Mouse (Mus musculus): ENCODE measurements around the gene Fryl.

The Fryl gene

GRCm38 (mm10) chr5:73112331-73112730, 144.1 kb downstream of the Fryl start:
- no peak for DNase-seq (ENCODE audit: low read depth, low spot score)

DNA sequence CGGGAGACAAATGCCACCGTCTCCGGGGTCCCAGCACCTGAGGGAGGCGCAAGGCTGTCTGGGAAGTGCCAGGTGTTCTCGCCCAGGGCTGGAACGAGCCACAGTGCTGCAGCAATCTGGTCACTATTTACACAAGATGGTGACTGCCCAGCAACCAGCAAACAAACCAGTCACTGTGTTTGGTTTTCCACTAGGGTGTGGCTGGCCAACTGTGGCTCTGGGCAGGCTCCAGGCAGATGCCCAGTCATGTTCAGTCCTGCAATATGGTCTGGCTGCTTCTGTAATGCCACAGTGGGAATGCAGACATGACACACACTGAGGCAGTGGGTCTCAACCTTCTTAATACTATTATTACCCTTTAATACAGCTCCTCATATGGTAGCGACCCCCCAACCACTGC, 152.8 kb downstream of the Fryl start:
- DNase-seq (ENCODE audit: low read depth, low spot score): no peak

DNA sequence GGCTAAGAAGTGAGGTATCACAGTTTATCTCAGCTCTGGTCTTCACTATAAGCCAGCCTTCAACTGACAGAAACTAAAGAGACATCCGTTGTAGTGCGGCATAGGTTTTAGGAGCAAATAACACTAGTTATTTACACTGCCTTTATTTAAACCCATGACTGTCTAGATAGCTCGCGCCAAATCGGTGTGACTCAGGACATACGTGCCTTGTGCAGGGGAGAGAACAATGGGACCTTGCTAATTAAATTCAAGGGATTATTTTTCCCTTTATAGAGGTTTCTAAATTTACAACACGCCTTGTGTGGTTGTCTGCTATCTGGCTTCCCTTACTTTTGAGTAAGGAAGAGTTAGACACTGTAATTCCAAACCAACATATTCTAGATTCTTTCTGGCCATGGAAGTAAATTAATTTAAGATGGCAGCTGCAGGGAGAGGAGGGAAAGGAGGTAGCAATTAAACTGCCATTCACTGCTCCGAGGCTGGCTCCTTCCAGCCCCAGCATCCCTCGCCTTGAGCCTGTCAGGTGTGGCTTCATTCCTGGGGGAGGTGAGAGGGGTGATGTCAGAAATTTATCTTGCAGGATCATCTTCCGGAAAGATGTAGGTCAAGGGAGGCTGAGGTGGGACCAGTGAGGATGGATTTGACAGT, 154.0 kb downstream of the Fryl start:
- no peak for DNase-seq (ENCODE audit: low read depth, low spot score)

- no peak for DNase-seq (ENCODE audit: low read depth, low spot score)
These were observed 164.2 kb downstream of the Fryl start for GRCm38 (mm10) chr5:73092236-73092635.

GRCm38 (mm10) chr5:73089158-73089557, 167.3 kb downstream of the Fryl start:
- DNase-seq (ENCODE audit: low read depth, low spot score): no peak

GRCm38 (mm10) chr5:73081496-73081895, 174.9 kb downstream of the Fryl start:
- DNase-seq (ENCODE audit: low read depth, low spot score): no peak

GRCm38 (mm10) chr5:73079801-73080200, 176.6 kb downstream of the Fryl start:
- DNase-seq (ENCODE audit: low read depth, low spot score): no peak

DNA sequence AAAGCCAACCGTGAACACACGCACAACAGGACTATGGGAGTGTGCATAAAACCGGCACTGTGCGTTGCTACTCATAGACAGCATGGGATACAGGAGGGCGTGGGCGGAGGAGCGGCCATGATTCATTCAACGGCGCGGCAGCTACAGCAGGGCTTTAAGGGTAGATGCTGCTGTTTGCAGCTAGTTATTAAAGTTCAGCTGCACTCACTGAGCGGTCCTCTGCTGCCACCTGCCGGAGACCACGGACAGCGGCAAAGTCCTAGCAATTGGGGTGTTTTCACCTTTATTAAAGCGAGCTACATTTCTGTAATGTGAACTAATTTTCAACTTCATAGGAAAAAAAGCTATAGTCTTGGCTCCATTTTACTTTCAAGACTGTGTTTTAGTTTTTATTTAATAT, 185.1 kb downstream of the Fryl start:
- peak; percentile 77 for DNase-seq (ENCODE audit: low read depth, low spot score)

DNA sequence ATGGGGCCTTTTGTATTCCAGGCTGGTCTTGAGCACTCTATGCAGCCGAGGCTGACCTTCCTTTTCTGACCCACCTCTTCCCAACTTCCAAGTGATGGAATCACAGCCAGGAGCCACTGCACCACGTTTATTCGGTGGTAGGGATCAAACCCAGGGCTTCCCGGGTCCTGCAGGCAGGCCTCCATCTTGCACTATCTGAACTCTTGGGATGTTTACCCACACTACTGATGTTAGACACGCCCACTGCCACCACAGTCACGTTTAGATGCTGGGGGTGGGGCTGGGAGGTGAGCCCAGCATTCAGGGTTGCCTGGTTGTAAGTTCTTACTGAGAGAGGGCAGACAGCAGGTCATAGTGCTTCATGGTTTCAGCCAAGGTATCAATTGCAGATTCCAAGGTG, 189.5 kb downstream of the Fryl start:
- DNase-seq (ENCODE audit: low read depth, low spot score): no peak

- no peak for DNase-seq (ENCODE audit: low read depth, low spot score)
These were observed 192.4 kb downstream of the Fryl start for GRCm38 (mm10) chr5:73063768-73064669.

GRCm38 (mm10) chr5:73061506-73062155, 194.8 kb downstream of the Fryl start:
- no peak for DNase-seq (ENCODE audit: low read depth, low spot score)

DNA sequence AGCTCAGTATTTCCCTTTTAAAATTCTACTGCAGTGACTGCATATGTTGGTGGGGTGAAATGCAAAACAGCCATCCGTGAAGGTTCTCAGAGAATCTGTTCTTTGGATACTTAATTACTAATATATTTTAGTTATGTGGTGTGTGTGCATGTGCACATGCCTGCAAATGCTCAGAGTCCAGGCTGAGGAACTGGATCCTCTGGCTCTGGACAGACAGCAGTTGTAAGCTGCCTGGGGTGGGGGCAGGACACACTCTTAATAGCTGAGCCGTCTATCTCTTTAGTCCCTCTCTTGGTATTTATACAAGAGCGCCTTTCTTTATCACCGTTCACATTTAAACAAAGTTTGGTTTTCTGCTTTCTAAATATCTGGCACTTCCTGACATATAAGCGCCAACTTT, 199.5 kb downstream of the Fryl start:
- no peak for DNase-seq (ENCODE audit: low read depth, low spot score)

GRCm38 (mm10) chr5:73056457-73056856, 200.0 kb downstream of the Fryl start:
- peak; percentile 32 for DNase-seq (ENCODE audit: low read depth, low spot score)

DNA sequence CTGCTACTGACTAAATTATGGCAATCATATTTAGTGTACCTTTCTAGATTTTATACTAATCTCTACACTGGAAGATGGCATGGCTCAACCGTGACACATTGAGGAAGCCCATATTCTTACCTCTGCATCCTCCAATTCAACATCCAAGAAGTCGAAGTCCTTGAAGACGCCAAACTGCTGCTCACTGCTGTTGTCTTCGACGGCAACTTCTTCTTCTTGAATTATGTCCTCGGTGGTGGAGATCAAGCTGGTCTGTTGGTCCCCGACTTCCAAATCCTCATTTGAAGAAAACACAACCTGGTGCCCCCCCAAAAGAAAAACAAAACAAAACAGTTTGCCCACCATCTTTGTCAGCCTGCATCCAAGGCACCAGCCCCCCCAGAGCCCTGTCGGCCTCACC, 202.5 kb downstream of the Fryl start:
- no peak for DNase-seq (ENCODE audit: low read depth, low spot score)

DNA sequence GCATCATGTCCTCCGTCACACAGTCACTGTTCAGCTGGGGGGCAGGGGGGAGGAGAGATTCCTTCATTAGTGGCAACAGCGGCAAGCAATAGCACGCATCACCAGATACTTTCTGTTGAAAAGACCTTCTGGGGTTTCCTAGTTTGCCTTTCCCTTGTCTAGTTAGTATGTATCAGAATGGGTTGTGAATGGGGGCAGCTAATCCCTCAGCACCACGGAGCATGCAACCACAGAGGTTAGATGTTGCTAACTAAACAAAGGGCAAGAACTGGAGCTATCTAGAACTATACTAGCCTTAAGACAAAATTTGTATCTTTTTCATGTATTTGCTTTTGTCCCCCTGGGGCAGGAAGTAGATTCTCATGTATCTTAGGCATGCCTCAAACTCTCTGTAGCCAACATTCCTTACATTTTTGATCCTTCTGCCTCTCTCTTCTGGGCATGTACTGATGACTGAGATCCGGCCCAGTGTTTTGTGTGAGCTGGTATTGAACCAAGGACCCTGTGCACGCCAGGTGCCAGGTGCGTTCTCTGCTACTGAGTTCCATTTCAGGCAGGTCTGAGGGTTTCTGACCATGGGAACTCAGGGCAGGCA, 208.7 kb downstream of the Fryl start:
- DNase-seq (ENCODE audit: low read depth, low spot score): no peak

- peak; percentile 45 for DNase-seq (ENCODE audit: low read depth, low spot score)
These were observed 212.4 kb downstream of the Fryl start for GRCm38 (mm10) chr5:73044055-73044454.

DNA sequence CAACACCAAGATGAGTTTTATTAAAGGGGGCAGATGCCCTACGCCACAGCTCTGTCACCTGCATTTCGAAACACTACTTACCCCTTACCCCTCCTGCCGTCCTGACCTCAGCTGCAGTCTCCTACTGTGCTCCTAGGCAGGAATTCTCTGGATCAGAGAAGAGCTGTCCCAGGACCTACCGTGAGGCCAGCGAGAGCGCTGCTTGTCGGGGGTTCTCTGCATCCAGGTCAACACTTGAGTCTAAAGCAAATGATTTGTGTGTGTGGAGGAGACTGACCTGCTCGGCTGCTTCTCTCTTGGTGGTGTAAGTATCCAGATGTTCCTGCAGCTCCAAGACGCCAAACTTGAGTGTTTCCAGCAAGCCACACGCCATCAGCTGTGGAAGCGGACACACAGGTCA, 223.9 kb downstream of the Fryl start:
- no peak for DNase-seq (ENCODE audit: low read depth, low spot score)

DNA sequence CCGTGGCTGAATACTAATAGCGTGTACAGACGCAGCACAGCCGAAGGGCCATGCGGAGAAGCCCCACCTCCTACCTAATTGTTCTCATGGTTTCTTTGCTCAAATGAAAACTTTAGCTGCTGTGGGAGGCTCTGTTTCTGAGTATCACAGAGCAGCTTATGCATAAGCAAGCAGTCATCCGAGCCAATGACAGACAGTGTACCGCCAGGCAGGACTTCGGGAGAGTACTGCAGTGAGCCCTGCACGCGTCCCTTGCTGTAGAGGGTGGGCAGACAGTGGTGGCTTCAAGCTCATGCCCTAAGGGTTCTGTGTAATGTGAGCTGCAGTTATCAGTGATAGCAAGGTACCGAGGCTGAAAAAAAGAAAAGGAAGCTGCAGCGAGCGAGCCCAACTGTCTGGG, 227.8 kb downstream of the Fryl start:
- no peak for DNase-seq (ENCODE audit: low read depth, low spot score)

- DNase-seq (ENCODE audit: low read depth, low spot score): no peak
These were observed 232.6 kb downstream of the Fryl start for GRCm38 (mm10) chr5:73023801-73024200.

GRCm38 (mm10) chr5:73014745-73015144, 241.7 kb downstream of the Fryl start:
- DNase-seq (ENCODE audit: low read depth, low spot score): no peak

GRCm38 (mm10) chr5:73013611-73014287, 242.7 kb downstream of the Fryl start:
- DNase-seq (ENCODE audit: low read depth, low spot score): peak; percentile 6

Data from CD4-positive, CD25-positive, alpha-beta regulatory T cell, adult 2 months (primary cell).